Mouse (Mus musculus) adrenal gland, adult (tissue): ENCODE results near the gene Mei4.
A peak's percentile ranks its signal among the peaks of the same experiment; 100 is the strongest.

Experiments
- DNase-seq, 2 experiments: peaks; one replicate each; pipeline ENCODE4 v3.0.0; 2022 to 2023; ENCODE audit warnings: low spot score in 1 of 2; ENCODE audit not compliant: inconsistent age in 2 of 2

Gene Mei4

DNA sequence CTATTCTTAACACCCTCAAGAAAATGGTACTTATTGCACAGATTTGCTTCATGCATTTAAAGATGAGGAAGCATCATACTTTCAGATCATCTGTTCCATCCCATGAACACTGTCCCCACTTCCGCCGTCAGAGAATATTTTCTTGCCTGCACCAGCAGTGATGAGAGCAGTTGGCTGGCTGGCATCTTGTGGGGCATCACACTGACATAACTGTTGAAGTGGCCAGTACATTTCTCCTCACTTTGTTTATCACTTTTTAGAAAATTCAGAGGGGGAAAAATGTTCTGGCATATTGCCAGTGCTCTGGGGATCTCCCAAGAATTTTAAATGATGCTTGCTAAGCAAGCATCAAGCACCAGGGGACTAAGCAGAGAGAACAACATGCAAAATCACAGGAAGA, 251.4 kb downstream of the Mei4 start:
- no peak for DNase-seq

DNA sequence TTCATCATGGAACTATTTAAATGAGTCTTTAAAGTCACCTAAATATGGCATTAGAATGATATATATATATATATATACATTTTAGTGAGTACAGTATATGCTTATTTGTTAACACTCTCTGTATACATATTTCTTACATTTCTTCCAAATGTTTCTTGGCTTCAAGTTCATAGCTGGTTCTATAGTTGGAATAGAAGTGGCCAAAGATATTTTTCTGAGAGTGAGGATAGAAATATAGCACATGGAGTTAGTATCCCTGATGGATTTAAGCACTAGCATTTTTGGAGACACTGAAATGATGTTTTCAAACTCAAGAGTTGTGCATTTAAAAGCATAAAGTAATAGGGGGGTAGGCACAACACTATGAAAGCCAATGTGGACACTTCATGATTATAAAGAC, 272.6 kb downstream of the Mei4 start:
- DNase-seq, result no peak

DNA sequence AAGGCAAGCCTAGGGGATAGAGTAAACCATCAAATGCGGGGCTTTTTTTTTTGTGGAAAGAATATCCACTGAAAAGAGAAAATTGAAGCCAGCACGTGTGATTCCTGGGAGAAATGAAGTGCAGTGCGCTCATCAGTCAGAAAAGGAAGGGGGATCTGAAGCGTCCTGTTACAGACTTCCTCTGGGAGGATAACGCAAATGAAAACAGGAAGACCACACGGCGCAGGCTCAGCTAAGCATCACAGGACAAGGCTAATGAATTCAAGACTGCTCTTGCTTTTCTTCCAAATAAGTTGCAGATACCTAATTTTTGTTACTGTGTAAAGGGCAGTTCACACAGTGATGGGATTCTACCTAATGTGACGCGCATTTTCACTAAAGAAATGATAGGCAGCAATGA, 296.7 kb downstream of the Mei4 start:
- DNase-seq, result no peak

DNA sequence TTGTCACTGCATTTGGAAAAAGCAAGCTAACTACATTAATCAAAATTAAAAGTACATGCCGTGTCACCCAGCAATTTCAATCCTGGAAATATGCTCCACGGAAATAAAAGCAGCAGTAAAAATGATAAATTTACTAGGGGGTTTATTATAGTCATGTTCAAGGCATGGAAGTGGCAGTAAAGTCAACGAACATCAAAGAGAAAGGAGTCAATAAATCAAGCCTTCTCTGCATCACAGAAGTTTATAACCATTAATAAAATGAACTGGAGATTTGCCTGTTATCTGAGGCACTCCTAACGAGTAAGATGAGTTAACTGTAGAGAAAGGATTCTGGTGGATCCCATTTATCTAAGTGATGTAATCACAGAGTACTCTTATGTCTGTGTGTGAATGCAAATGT, 298.9 kb downstream of the Mei4 start:
- DNase-seq, result peak in 1 of 2 experiments; percentile 25

DNA sequence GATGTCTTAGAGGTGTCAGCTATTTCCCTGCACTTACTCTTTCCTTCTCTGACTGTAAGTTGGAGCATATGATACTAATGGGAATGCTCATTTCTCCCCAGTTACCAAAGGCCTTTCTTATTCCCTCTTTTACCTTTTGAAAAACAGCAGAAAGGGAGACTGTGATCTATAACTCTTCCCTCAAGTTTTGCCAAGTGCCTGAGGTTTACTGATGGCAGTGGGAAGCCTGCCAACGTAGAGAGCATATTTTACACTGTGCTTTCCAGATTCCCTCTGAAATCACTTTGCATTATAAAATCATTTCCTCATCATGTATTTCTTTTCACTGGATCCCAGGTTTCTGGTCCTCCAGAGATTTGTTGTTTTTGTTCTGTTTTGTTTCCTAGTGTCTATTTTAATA, 354.5 kb downstream of the Mei4 start:
- DNase-seq, result peak in 1 of 2 experiments; percentile 56

DNA sequence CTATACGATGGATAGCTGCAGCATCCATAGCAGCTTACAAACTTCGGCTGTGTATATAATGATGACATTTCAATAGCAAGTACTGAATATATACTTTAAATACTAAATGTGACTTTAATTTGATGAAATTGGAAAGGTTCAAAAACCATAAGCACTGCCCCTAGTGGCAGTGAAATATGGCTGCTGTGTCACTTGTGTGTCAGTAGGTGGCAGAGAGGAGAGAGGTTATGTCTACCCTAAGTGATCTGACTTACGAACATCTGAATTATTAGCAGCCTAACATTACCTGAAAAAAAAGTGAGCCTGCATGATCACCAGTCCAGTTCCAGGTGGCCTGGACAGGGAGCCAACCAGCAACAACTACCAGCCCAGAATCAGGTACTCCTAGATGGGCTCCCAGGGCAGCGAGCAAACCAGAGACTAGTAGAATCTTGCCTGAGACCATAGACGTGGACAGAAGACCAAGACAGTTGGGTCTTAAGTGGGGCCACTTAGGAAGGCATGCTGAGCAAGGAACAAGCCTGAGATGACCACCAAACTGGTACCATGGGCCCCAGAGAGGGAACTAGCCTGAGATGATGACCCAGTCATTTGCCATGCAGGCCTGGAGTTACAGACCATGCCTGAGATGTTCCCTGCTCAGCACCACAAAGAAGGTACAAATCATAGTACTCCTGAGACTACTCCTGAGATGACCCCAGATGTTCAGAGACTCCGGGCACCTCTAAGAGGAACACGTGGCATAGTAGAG, 384.4 kb downstream of the Mei4 start:
- DNase-seq, result peak in 1 of 2 experiments; percentile 39
